Mouse (Mus musculus) forelimb bud, embryonic 11.5 days (tissue): ENCODE results near the gene 4931428L18Rik.

Experiments
- DNase-seq: peaks from one replicate; pipeline ENCODE4 v3.0.0-alpha.2; 2012; ENCODE audit warnings: low read depth, low spot score

Gene 4931428L18Rik

GRCm38 (mm10) chr1:31222564-31222963 lies at the start of gene 4931428L18Rik, which contains the start of gene Pih1d3:
Gene 4931428L18Rik, minus strand, starts transcription at chr1:31222684.
Gene Pih1d3, plus strand, starts transcription at chr1:31222838.
- DNase-seq, result no peak

DNA sequence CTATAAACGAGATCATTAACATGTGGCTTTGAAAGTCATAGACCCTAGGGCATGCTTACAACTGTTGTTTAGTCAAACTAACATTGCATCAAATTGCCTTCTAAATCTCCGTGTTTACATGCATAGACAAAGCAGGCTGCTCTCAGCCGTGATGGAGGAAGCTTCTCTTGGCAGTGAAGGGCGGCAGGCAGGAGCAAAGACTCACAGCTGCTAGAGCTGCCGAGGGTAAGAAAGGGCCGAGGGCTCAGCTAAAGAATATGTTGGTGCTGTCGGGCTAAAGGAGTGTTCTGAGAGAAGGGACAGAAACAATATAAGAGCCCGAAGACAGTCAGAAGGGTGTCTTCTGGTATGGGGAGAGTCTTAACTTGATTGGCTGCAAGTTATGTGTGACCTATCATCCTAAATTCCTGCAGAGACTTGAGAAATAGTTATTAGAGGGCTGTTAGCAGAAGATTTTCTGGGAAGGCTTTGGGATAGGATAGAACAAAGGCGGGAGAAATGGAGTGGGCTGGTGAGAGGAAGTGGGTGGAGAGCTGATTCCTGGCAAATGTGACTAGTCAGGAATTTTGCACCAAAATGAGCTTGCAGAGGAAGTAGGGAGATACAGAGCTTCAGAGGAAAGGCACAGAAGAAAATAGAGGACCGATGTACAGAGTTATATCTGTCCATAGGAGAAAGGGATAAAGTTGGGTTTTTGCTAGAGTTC lies 37.9 kb upstream of the 4931428L18Rik start:
- DNase-seq, result no peak

GRCm38 (mm10) chr1:31233319-31234036 lies 11.0 kb upstream of the 4931428L18Rik start:
- DNase-seq, result peak; percentile 14

DNA sequence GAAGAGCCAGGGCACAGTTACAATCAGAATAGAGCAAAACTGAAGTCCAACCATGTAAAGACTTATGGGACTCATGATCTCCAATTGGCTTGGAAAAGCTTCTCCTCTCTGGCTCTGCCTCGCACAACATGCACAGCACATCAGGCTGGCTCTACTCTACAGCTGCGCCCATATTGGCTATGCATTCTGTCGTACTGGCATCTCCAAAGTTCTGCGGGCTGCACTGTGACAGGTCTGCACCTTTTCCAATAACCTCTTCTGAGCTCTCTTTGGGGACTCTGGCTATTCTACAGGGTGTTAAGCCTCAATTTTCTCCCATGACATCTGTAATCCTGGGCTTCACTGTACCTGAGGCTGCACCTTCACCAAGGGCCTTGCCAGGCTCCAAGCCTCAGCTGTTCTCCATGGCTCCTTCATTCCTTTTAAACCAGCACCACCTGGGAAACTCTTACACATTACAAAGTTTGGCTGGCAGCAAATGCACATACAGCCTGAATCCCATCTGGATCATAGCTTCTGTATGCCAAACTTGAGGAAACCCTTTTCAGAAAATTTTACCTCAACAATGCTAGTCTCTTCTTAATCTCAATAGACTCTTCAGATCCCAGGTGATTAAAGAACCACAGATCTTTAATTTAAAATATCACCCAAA lies 1.8 kb downstream of the 4931428L18Rik start:
- DNase-seq, result no peak

- no peak for DNase-seq
These were observed 7.7 kb downstream of the 4931428L18Rik start for GRCm38 (mm10) chr1:31214831-31215230.

GRCm38 (mm10) chr1:31210144-31210543 lies 12.3 kb downstream of the 4931428L18Rik start:
- DNase-seq, result peak; percentile 67

- no peak for DNase-seq
These were observed 16.7 kb downstream of the 4931428L18Rik start for GRCm38 (mm10) chr1:31205770-31206169.

- DNase-seq, result no peak
These were observed 17.1 kb downstream of the 4931428L18Rik start for GRCm38 (mm10) chr1:31205346-31205745.

- DNase-seq, result no peak
These were observed 18.7 kb downstream of the 4931428L18Rik start for GRCm38 (mm10) chr1:31203771-31204170.

DNA sequence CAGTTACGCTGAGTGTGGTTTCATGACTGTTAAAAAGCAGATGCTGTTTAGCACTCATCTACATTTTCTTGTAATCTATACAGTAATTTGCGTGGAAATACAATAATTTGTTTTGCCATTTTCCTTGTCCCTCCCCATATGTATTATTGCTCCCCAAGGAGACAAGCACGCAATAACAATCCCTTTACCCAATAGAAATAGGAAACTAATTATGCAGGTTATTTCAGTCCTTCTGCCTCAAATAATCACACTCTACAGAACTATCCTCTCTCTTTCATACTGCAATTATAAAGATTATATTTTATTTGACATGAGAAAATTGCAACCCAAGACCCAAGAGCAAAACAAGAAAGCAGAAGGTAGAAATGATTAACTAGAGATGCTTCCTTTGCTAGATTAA lies 25.5 kb downstream of the 4931428L18Rik start:
- DNase-seq, result no peak

DNA sequence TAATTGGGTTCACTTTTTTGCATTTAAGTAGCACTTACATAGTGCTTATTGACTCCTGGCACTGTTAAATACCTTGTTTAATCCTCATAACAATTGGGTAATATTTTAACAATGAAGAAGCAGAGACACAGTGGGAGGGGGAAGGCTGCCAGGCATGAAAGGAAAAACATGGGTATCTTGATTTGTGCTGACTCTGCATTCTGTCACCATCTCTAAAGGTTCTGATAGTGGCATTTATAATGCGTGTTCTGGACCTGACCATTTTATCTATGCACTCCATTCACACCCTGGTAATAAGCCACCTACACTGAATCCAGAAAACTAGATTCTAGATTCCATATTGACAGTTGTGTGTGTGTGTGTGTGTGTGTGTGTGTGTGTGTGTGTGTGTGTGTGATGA lies 26.9 kb downstream of the 4931428L18Rik start:
- no peak for DNase-seq

DNA sequence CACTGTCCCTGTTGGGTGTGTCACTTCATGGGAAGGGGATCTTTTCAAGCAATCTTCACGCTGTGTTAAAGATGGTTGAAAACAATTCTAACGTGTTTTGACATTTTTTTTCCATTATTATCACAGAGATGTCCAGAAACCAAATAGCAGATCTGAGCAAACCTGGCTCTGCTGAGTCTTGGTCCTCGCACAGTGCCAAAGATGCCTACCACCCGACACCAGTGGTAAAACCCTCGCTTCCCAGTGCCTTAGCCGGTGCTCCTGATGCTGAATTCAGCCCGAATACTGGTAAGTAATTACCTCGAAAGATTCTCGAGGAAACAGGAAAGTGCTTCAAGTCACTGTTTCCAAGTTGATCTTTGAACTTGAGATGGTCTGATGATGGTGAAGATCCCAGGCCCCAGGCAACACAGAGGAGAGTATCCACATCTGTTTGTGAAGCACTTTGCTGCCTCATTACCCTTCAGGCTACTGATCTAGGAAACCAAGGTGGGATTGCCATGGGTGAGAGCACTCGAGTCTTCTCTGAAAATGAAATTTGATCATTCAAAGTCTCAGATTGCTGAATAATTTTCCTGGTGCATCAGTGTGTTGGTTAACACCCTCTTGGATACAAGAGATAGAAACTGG lies 32.1 kb downstream of the 4931428L18Rik start:
- DNase-seq, result no peak

DNA sequence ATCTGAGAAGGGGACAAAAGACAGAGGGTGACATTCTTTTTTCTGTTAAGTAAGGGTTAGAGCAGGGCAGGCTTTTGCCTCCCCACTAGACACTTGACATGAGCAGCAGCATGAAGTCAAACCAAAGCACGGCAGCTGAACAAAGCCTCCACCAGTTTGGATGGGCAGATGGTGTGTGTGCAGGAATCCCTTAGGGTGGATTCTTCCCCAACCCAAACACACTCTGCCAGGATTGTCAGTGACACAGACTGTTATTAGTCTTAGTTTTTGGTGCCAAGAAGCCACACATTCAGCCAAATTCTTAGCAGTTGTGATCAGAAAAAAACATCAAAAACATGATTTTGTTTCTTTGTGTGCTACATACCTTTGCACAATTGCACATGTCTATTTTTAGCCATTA lies 44.2 kb downstream of the 4931428L18Rik start:
- no peak for DNase-seq

GRCm38 (mm10) chr1:31176101-31176500 lies 46.4 kb downstream of the 4931428L18Rik start, which contains the start of gene Lgsn:
Gene Lgsn, plus strand, starts transcription at chr1:31176401.
- DNase-seq, result no peak

DNA sequence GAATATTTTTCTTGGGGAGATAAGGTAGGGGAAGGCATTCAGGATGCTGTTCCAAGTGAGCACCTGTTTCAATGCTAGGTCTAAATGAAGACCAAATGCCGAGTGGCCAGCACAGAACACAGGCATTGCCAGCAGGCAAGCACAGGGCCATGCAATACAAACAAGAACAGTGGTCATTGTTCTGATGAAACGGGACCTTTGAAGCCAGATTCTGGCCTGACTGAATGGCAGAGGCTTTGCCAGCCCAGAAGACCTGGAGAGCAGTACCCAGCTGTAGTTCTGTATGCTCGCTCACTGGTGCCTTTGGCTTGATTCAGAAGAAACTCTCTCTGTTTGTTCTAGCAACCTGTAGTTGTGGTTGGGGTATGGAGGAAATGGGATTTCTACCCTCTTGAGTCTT lies 47.1 kb downstream of the 4931428L18Rik start:
- no peak for DNase-seq

GRCm38 (mm10) chr1:31165326-31166121 lies 57.0 kb downstream of the 4931428L18Rik start:
- DNase-seq, result no peak

DNA sequence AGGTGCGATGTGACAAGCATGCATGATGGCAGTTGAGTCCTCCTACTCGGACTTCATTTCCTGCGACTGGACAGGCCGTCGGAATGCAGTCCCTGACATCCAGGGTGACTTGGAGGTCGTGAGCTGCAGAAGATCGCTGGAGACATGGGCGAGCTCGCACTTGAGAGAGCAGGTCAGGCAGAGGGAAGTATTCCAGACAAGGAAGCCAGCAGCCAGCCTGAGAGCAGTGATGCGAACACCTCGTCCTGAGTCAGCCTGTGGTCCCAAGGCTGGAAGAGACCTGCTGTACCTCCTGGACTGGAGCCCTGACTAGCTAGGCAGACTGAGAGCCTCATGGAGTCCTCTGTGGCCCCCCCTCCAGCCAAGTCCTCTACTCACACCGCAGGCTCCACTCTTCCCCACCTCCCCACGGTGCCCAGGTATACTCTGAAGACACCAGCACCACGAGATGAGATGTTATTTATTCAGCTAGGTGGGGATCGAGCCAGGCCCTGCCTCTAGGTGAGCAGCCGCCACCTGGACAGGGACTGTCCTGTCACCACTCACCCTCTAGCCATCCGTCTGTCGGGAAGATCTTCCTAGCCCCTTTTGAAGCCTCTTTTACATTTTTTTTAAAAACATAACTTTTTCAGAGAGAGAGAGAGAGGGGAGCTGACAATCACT lies 57.8 kb downstream of the 4931428L18Rik start:
- DNase-seq, result no peak

DNA sequence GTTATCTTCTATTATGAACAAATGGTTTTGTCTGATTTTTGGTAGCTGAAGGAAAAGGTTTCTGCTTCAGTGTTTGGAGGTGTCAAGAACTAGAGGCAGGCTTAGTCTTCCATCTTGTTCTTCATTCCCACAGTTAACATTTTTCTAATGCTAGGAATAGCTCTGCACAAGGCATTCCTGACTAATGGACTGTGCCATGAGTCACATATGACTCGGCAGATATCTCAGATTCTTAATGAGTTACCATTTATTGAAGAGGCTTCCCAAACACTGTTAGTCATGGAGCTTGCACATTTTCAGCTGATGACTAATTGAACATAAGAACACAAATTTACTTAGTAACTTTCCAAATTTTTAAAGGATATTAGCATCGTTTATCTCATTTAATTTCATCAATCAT lies 65.6 kb downstream of the 4931428L18Rik start:
- DNase-seq, result no peak

GRCm38 (mm10) chr1:31156185-31156584 lies 66.3 kb downstream of the 4931428L18Rik start:
- DNase-seq, result no peak

GRCm38 (mm10) chr1:31153793-31154349 lies 68.6 kb downstream of the 4931428L18Rik start:
- peak; percentile 47 for DNase-seq
